18 mouse cellular contexts compared by ENCODE assay signal in the genomic region with DNA sequence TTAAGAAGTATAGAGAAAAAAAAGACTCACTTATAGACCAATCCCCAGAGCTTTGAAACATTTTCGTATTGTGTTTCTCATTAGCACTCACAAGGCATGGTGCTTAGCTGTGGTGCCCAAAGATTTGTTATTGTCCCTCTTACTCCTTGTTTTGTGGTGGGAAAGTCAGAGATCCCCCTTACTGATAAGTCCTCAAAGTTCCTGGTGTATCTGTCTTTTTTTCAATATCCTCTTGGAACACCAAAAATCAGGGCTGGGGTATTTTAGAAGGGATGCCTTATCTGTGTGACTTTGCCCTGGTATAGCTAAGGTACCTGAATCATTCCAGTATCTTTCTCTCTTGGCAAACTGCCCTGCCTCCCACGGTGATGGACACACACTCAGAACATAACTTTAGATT.
"Had no signal": no experiment of that assay in that cellular context is flagged by ENCODE, and none has a peak within 500 bp of the region (broad histone marks: within the 10 kb centered on the region; RNA-seq: fewer than 3 reads in every experiment).

No protein-coding gene starts in this region.

- H3K27me3 ChIP-seq: neural tube, embryonic 13.5 days had no signal

- H3K36me3 ChIP-seq: midbrain, embryonic 10.5 days; neural tube, embryonic 13.5 days; neural tube, embryonic 15.5 days had no signal

- H3K27ac ChIP-seq: midbrain, embryonic 10.5 days; neural tube, embryonic 13.5 days; neural tube, embryonic 15.5 days had no signal

- ATAC-seq: midbrain, embryonic 16.5 days had no signal

- DNase-seq: lung, adult 18-20 months; lung, embryonic 14.5 days; lung, postnatal 10 days; lung, postnatal 4 days; midbrain, embryonic 14.5 days; retina, postnatal 1 day; right cerebral cortex, adult 18-20 months; right cerebral cortex, postnatal 25 days; right cerebral cortex, postnatal 4 days; spleen, adult 18-20 months; thymus, adult 18-20 months; thymus, postnatal 14 days; thymus, postnatal 36 days had no signal

- H3K4me3 ChIP-seq: midbrain, embryonic 10.5 days; myocyte; neural tube, embryonic 13.5 days; neural tube, embryonic 15.5 days had no signal

- H3K9ac ChIP-seq: lung, embryonic 14.5 days; neural tube, embryonic 13.5 days; neural tube, embryonic 15.5 days had no signal

- H3K4me2 ChIP-seq: lung, embryonic 14.5 days; neural tube, embryonic 13.5 days; neural tube, embryonic 15.5 days had no signal

- H3K9me3 ChIP-seq: midbrain, embryonic 10.5 days; neural tube, embryonic 13.5 days; neural tube, embryonic 15.5 days had no signal
